In the genomic region with DNA sequence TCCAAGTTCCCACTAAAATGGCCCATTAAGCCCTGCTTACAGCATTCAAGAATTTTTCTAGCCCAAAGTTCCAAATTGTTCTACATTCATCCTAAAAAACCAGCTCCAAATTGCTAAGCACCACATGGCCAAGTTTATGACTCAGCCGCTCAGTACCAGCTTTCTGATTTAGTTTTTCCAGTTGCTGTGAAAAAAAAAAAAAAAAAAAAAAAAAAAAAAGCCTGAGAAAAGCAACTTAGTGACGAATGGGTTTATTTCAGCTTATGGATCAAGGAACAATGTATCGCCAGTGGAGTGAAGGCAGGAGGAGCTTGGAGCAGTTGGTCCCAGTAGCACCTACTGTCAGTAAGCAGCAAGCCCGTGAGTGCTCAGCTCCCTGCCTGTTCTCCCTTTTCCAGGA, we compare ENCODE assay signal across 28 mouse cellular contexts. TPM values are rescaled to one million over a fixed set of nuclear protein-coding genes. Genes with fewer than 3 reads are reported as not detected.
DNase-seq lines count a peak whose midpoint lies in the region; ATAC-seq and TF ChIP-seq lines count a peak whose summit lies in the region.
"Had no signal": no experiment of that assay in that cellular context is flagged by ENCODE, and none has a peak within 500 bp of the region (broad histone marks: within the 10 kb centered on the region; RNA-seq: fewer than 3 reads in every experiment).

No protein-coding gene starts in this region.

- DNase-seq in left cerebral cortex, adult 11 months (ENCODE audit: low spot score), result peak; percentile 28
- no peak for DNase-seq in left cerebral cortex, postnatal 10 days (ENCODE audit: extremely low spot score in 1 of 2, low spot score in 2 of 2)
- peak; percentile 27 for DNase-seq in Muller cell, postnatal 12 days (ENCODE audit: inconsistent ontology term)
- DNase-seq in left cerebral cortex, postnatal 25 days (ENCODE audit: low spot score in 2 of 2), result peak; percentile 39 to 91
- no peak for DNase-seq in spleen, postnatal 10 days (ENCODE audit: low spot score in 2 of 2)
- DNase-seq: cerebellum, adult 9-10 months; gastrocnemius, postnatal 10 days; heart, adult 18-20 months; heart, postnatal 4 days; kidney, postnatal 36 days; lung, adult 2 months; lung, postnatal 36 days; spleen, adult 18-20 months; thymus, adult 18-20 months; thymus, postnatal 4 days had no signal

- TF ChIP-seq POLR2A in cortical plate, adult 2 months (IDR thresholded peaks at IDR 0.05; ENCODE audit: extremely low read depth, insufficient read depth, low read length), result no peak

- intact Hi-C loops in left cerebral cortex, postnatal 10 days (cut with DNase I), result no loop called here
- intact Hi-C loops in left cerebral cortex, postnatal 25 days (cut with DNase I), result loop anchor here (5.0 kb wide), 1 partner anchor 56 kb away; a partner anchor contains a TSS

- no peak for TF ChIP-seq CTCF in cortical plate, adult 2 months (IDR thresholded peaks at IDR 0.05; ENCODE audit: extremely low read depth, insufficient read depth, low read length)

- no peak for ATAC-seq in megakaryocyte, adult 5-6 weeks (ENCODE audit: poor library complexity, severe bottlenecking)
- ATAC-seq: CD4-positive, CD25-positive, alpha-beta regulatory T cell, adult 4 months; forebrain, embryonic 15.5 days; hindbrain, embryonic 16.5 days; intestine, embryonic 16.5 days; liver, embryonic 12.5 days had no signal

- peaks cover 3% of the 10 kb centered on the region for H3K4me1 ChIP-seq in cortical plate, adult 2 months (ENCODE audit: control insufficient read depth, insufficient read depth, low read length)
- H3K4me1 ChIP-seq: embryonic facial prominence, embryonic 13.5 days; forebrain, embryonic 15.5 days; liver, embryonic 12.5 days had no signal

- H3K4me3 ChIP-seq in cortical plate, adult 2 months (ENCODE audit: insufficient read depth, low read length), result no peak overlapping the region
- H3K4me3 ChIP-seq: embryonic facial prominence, embryonic 13.5 days; forebrain, embryonic 15.5 days; liver, embryonic 12.5 days had no signal

- H3K27ac ChIP-seq in cortical plate, adult 2 months (ENCODE audit: insufficient read depth, low read length), result 0 out of 2 replicates have a peak overlapping the region, but pooled peaks have one; percentile 0
- H3K27ac ChIP-seq: embryonic facial prominence, embryonic 13.5 days; forebrain, embryonic 15.5 days; liver, embryonic 12.5 days had no signal

RNA-seq across cellular contexts. Expression of a gene that starts 21.3 kb away (rescaled TPM):
- under 1 TPM in 1 of 2 experiments, not detected in 1; 0.41 TPM for total RNA-seq in left cerebral cortex, postnatal 10 days (2021)
- polyA plus RNA-seq in cortical plate, adult 2 months (2012; rRNA removed), result 0.11 and 0.21 TPM in 2 replicates
- under 1 TPM in 1 of 2 experiments, not detected in 1; 0.46 TPM for total RNA-seq in left cerebral cortex, postnatal 25 days (2021)
- not detected in 2 replicates for total RNA-seq in megakaryocyte, adult 5-6 weeks (2015)
- not detected in 2 replicates for total RNA-seq in megakaryocyte, adult 5-6 weeks (2017)
- total RNA-seq: G1E; gastrocnemius, postnatal 10 days; heart, adult 18-20 months had no signal
- polyA plus RNA-seq: CD4-positive, CD25-positive, alpha-beta regulatory T cell, adult 4 months; embryonic facial prominence, embryonic 13.5 days; forebrain, embryonic 15.5 days; G1E; hindbrain, embryonic 16.5 days; intestine, embryonic 16.5 days; kidney, embryonic 14.5 days; limb, embryonic 11.5 days; liver, embryonic 12.5 days; lung, adult 2 months; midbrain, embryonic 11.5 days; stomach, embryonic 14.5 days had no signal

RNA-seq across cellular contexts. Expression of a gene that starts 55.1 kb away (rescaled TPM):
- total RNA-seq in left cerebral cortex, postnatal 10 days (2021), result 100 to 1,000 TPM; 318 to 335 TPM
- polyA plus RNA-seq in cortical plate, adult 2 months (2012; rRNA removed), result 278 and 304 TPM in 2 replicates
- total RNA-seq in left cerebral cortex, postnatal 25 days (2021), result 100 to 1,000 TPM; 478 to 544 TPM
- 0.30 and 1.2 TPM in 2 replicates for total RNA-seq in megakaryocyte, adult 5-6 weeks (2015)
- total RNA-seq in megakaryocyte, adult 5-6 weeks (2017), result 0.81 and 1.1 TPM in 2 replicates

Comparison
In these comparisons a context has a peak if more than half of its experiments do, and no peak if none do; other contexts are left out.
1. DNase-seq: peak in left cerebral cortex, adult 11 months (single experiment), Muller cell, postnatal 12 days (single experiment) and left cerebral cortex, postnatal 25 days (2 of 2); none in left cerebral cortex, postnatal 10 days (0 of 2) and spleen, postnatal 10 days (0 of 2).
2. RNA of a gene that starts 55.1 kb away (total RNA-seq): 478 to 544 TPM in left cerebral cortex, postnatal 25 days and 318 to 335 TPM in left cerebral cortex, postnatal 10 days; 0.30 to 1.2 TPM in megakaryocyte, adult 5-6 weeks; every median in the first group is over 100 times any median in the second.